Mouse (Mus musculus) forebrain, embryonic 16.5 days (tissue): ENCODE results near the gene Lrrc23. TPM values are rescaled to one million over a fixed set of nuclear protein-coding genes. Genes with fewer than 3 reads are reported as not detected.

Experiments used
- ATAC-seq: fragments of 200-750 bp; cut with Nextera tagmentation; 2 replicates; pipeline ENCODE4 v1.8.0; 2017; ENCODE audit warnings: mild to moderate bottlenecking, moderate library complexity
- H3K27ac ChIP-seq: fragments of 300-500 bp; sonication (generic); 2 replicates; pipeline ENCODE4 v1.5.1; 2014; ENCODE audit warnings: low read length, control low read depth
- H3K27me3 ChIP-seq: fragments of 300-500 bp; sonication (generic); replicated peaks from 2 replicates; pipeline ENCODE4 v1.6.1; 2014; ENCODE audit warnings: low read length; ENCODE audit not compliant: control insufficient read depth, insufficient read depth
- H3K36me3 ChIP-seq: fragments of 300-500 bp; sonication (generic); 2 replicates; pipeline ENCODE4 v1.6.1; 2014; ENCODE audit not compliant: control insufficient read depth, insufficient read depth
- H3K4me1 ChIP-seq: fragments of 300-500 bp; sonication (generic); replicated peaks from 2 replicates; pipeline ENCODE4 v1.6.1; 2014; ENCODE audit warnings: low read length; ENCODE audit not compliant: control insufficient read depth, insufficient read depth
- H3K4me2 ChIP-seq: fragments of 300-500 bp; sonication (generic); 2 replicates; pipeline ENCODE4 v1.6.1; 2014; ENCODE audit warnings: mild to moderate bottlenecking, low read length, control low read depth
- H3K4me3 ChIP-seq: fragments of 300-500 bp; sonication (generic); replicated peaks from 2 replicates; pipeline ENCODE4 v1.5.1; 2014; ENCODE audit warnings: mild to moderate bottlenecking, low read length, control low read depth
- H3K9ac ChIP-seq: fragments of 300-500 bp; sonication (generic); replicated peaks from 2 replicates; pipeline ENCODE4 v1.6.1; 2014; ENCODE audit warnings: low read depth, low read length, control low read depth
- H3K9me3 ChIP-seq: fragments of 300-500 bp; sonication (generic); 2 replicates; pipeline ENCODE4 v1.6.1; 2016; ENCODE audit warnings: low read length; ENCODE audit not compliant: control insufficient read depth
- WGBS: fragments of 180-500 bp; shearing (Covaris S2); extraction: QIAGEN DNeasy Blood & Tissue Kit; methylation state at CpG from one replicate; pipeline ENCODE4 v1.1.7; 2014; 5-methylcytosine and 5-hydroxymethylcytosine counted together
- polyA plus RNA-seq: library from polyadenylated mRNA; unstranded; fragments of >200 nt; fragmentation: Nextera tagmentation; extraction: Ambion mirVana; gene quantifications from 2 replicates; pipeline ENCODE4 v1.2.1, GENCODE M21; 2015

The Lrrc23 gene
- polyA plus RNA-seq, 1 experiment from 2014 or later, result 2.5 TPM

GRCm38 (mm10) chr6:124750405-124750804, 29.1 kb downstream of the Lrrc23 start:
- Histone ChIP-seq H3K9me3 (no peaks in the 10 kb centered on the region), H3K36me3 (peaks cover 10% of the 10 kb centered on the region), H3K4me3 (no peak overlapping the region), H3K27ac (no peak overlapping the region), H3K27me3 (no peaks in the 10 kb centered on the region), H3K4me2 (no peak overlapping the region), H3K9ac (no peak overlapping the region), H3K4me1 (peaks cover 29% of the 10 kb centered on the region)
- 87% methylated on average over 8 of the region's 8 CpGs for WGBS
- ATAC-seq, result no peak

GRCm38 (mm10) chr6:124746654-124747632, 32.6 kb downstream of the Lrrc23 start:
- ATAC-seq, result no peak

GRCm38 (mm10) chr6:124746296-124746605, 33.3 kb downstream of the Lrrc23 start:
- Histone ChIP-seq H3K9ac (peak overlapping the region; percentile 74), H3K36me3 (peaks cover 15% of the 10 kb centered on the region), H3K27me3 (no peaks in the 10 kb centered on the region), H3K4me3 (peak overlapping the region; percentile 50), H3K27ac (peak overlapping the region; percentile 81), H3K4me2 (peak overlapping the region; percentile 75), H3K4me1 (peaks cover 23% of the 10 kb centered on the region), H3K9me3 (no peaks in the 10 kb centered on the region)
- peak; percentile 1 for ATAC-seq
- WGBS, result 15% methylated on average over 8 of the region's 8 CpGs

More at GRCm38 (mm10) chr6:124746654-124747632, 32.6 kb downstream of the Lrrc23 start:
- no peaks in the 10 kb centered on the region for H3K27me3 ChIP-seq
- H3K4me2 ChIP-seq, result peak overlapping the region; percentile 75
- peaks cover 15% of the 10 kb centered on the region for H3K36me3 ChIP-seq
- peaks cover 18% of the 10 kb centered on the region for H3K4me1 ChIP-seq
- H3K27ac ChIP-seq, result no peak overlapping the region
- no peak overlapping the region for H3K9ac ChIP-seq
- peak overlapping the region; percentile 50; the same call in 1 of the 2 replicates for H3K4me3 ChIP-seq
- no peaks in the 10 kb centered on the region for H3K9me3 ChIP-seq
- WGBS, result 83% methylated on average over 7 of the region's 7 CpGs

- Histone ChIP-seq H3K9me3 (no peaks in the 10 kb centered on the region), H3K27me3 (no peaks in the 10 kb centered on the region), H3K36me3 (peaks cover 15% of the 10 kb centered on the region), H3K4me1 (peaks cover 23% of the 10 kb centered on the region), H3K27ac (peak overlapping the region; percentile 81), H3K4me3 (peak overlapping the region; percentile 50), H3K9ac (peak overlapping the region; percentile 74), H3K4me2 (peak overlapping the region; percentile 75)
- under 1% methylated on average over 76 of the region's 85 CpGs for WGBS
- peak; percentile 82 for ATAC-seq
Measured at GRCm38 (mm10) chr6:124745490-124746295, 33.8 kb downstream of the Lrrc23 start.

GRCm38 (mm10) chr6:124744755-124745321, 34.7 kb downstream of the Lrrc23 start:
- Histone ChIP-seq H3K4me2 (peak overlapping the region; percentile 75), H3K4me1 (peaks cover 26% of the 10 kb centered on the region), H3K4me3 (peak overlapping the region; percentile 50), H3K9me3 (no peaks in the 10 kb centered on the region), H3K27ac (peak overlapping the region; percentile 71), H3K36me3 (peaks cover 15% of the 10 kb centered on the region), H3K27me3 (no peaks in the 10 kb centered on the region), H3K9ac (peak overlapping the region; percentile 74)
- ATAC-seq, result no peak
- 64% methylated on average over 26 of the region's 26 CpGs for WGBS

GRCm38 (mm10) chr6:124743647-124744046, 35.9 kb downstream of the Lrrc23 start:
- H3K27me3 ChIP-seq, result no peaks in the 10 kb centered on the region
- peaks cover 38% of the 10 kb centered on the region for H3K4me1 ChIP-seq
- no peak overlapping the region for H3K4me2 ChIP-seq
- no peak overlapping the region for H3K4me3 ChIP-seq
- no peak overlapping the region for H3K27ac ChIP-seq
- peaks cover 11% of the 10 kb centered on the region for H3K36me3 ChIP-seq
- no peak overlapping the region for H3K9ac ChIP-seq
- ATAC-seq, result no peak
- H3K9me3 ChIP-seq, result no peaks in the 10 kb centered on the region
- WGBS, result 94% methylated on average over 8 of the region's 8 CpGs

- no peak overlapping the region for H3K9ac ChIP-seq
- no peaks in the 10 kb centered on the region for H3K27me3 ChIP-seq
- peaks cover 40% of the 10 kb centered on the region for H3K4me1 ChIP-seq
- H3K27ac ChIP-seq, result no peak overlapping the region
- H3K9me3 ChIP-seq, result no peaks in the 10 kb centered on the region
- no peak for ATAC-seq
- 90% methylated on average over 15 of the region's 15 CpGs for WGBS
- H3K4me2 ChIP-seq, result no peak overlapping the region
- peaks cover 11% of the 10 kb centered on the region for H3K36me3 ChIP-seq
- no peak overlapping the region for H3K4me3 ChIP-seq
Measured at GRCm38 (mm10) chr6:124742839-124743514, 36.5 kb downstream of the Lrrc23 start.

GRCm38 (mm10) chr6:124741842-124742241, 37.7 kb downstream of the Lrrc23 start:
- peak overlapping the region; percentile 52 for H3K4me2 ChIP-seq
- H3K9ac ChIP-seq, result peak overlapping the region; percentile 93
- H3K4me1 ChIP-seq, result peaks cover 40% of the 10 kb centered on the region
- peak overlapping the region; percentile 96 for H3K27ac ChIP-seq
- H3K9me3 ChIP-seq, result no peaks in the 10 kb centered on the region
- H3K27me3 ChIP-seq, result no peaks in the 10 kb centered on the region
- no peak for ATAC-seq
- H3K36me3 ChIP-seq, result peaks cover 4% of the 10 kb centered on the region; the same call in 1 of the 2 replicates
- 73% methylated on average over 3 of the region's 3 CpGs for WGBS
- H3K4me3 ChIP-seq, result peak overlapping the region; percentile 74
